Mouse (Mus musculus) ES-E14 (cell line): Measurements from ENCODE around the gene Rrnad1. TPM values are rescaled to one million over a fixed set of nuclear protein-coding genes. Genes with fewer than 3 reads are reported as not detected.

Source experiments
- DNase-seq: peaks from one replicate; pipeline ENCODE4 v3.0.0-alpha.2; 2013; ENCODE audit warnings: low read depth, low spot score
- H3K27ac ChIP-seq: 2 replicates; pipeline ENCODE4 v1.5.1; 2012; ENCODE audit warnings: low read depth, mild to moderate bottlenecking, low read length, moderate library complexity, mixed read lengths; ENCODE audit not compliant: poor library complexity, insufficient read depth, severe bottlenecking
- H3K36me3 ChIP-seq: 2 replicates; pipeline ENCODE4 v1.6.1; 2012; ENCODE audit warnings: mild to moderate bottlenecking, low read length, moderate library complexity, mixed read lengths; ENCODE audit not compliant: control insufficient read depth, poor library complexity, insufficient read depth, severe bottlenecking
- H3K4me1 ChIP-seq, 2 experiments: fragments of 150-350 bp in 1 of 2; sonication (generic) in 1 of 2; 2 replicates each; pipeline ENCODE4 v1.6.1; 2012; ENCODE audit warnings: low read length in 2 of 2, mild to moderate bottlenecking in 1 of 2, mixed read lengths in 1 of 2; ENCODE audit not compliant: control insufficient read depth in 2 of 2, insufficient read depth in 2 of 2, poor library complexity in 1 of 2
- H3K4me3 ChIP-seq, 2 experiments: fragments of 150-350 bp in 1 of 2; sonication (generic) in 1 of 2; 2 replicates each; pipeline ENCODE4 v1.5.1; 2012; ENCODE audit warnings: low read length in 2 of 2, low read depth in 1 of 2, mild to moderate bottlenecking in 1 of 2, mixed read lengths in 1 of 2; ENCODE audit not compliant: insufficient read depth in 1 of 2, poor library complexity in 1 of 2, severe bottlenecking in 1 of 2
- H3K9ac ChIP-seq: 2 replicates; pipeline ENCODE4 v1.6.1; 2012; ENCODE audit warnings: low read depth, mild to moderate bottlenecking, low read length, mixed read lengths; ENCODE audit not compliant: poor library complexity, insufficient read depth, severe bottlenecking
- H3K9me3 ChIP-seq: fragments of 150-350 bp; sonication (generic); 2 replicates; pipeline ENCODE4 v1.6.1; 2012; ENCODE audit warnings: low read depth, mild to moderate bottlenecking, low read length; ENCODE audit not compliant: control insufficient read depth, insufficient read depth
- CHD2 ChIP-seq: IDR thresholded peaks from 2 replicates; pipeline ENCODE4 v1.6.1; 2014; ENCODE audit warnings: mild to moderate bottlenecking, low read depth, low read length, inconsistent platforms
- HCFC1 ChIP-seq: IDR thresholded peaks from 2 replicates; pipeline ENCODE4 v1.6.1; 2012; ENCODE audit warnings: low read length, inconsistent platforms, borderline replicate concordance; ENCODE audit not compliant: insufficient read depth
- MAFK ChIP-seq: IDR thresholded peaks from 2 replicates; pipeline ENCODE4 v1.6.1; 2014; ENCODE audit warnings: mild to moderate bottlenecking, low read depth, low read length, inconsistent platforms; ENCODE audit not compliant: insufficient read depth
- ZC3H11A ChIP-seq: IDR thresholded peaks from 2 replicates; pipeline ENCODE4 v1.6.1; 2012; ENCODE audit warnings: low read depth, mild to moderate bottlenecking, inconsistent platforms, low read length, borderline replicate concordance
- ZNF384 ChIP-seq: IDR thresholded peaks from 2 replicates; pipeline ENCODE4 v1.6.1; 2012; ENCODE audit warnings: low read depth, low read length, inconsistent platforms
- in situ Hi-C, 2 experiments: fragments of 600-800 bp; cut with MboI; formaldehyde crosslinking; loops; one replicate each; pipeline ENCODE4 v1.15.1; 2025; ENCODE audit warnings: low sequenced_read_pairs in 2 of 2, inconsistent platforms in 1 of 2; ENCODE audit not compliant: unreplicated experiment in 2 of 2
- total RNA-seq: library from RNA; depleted of rRNA; stranded (reverse); fragments of 300-350 nt; gene quantifications from 2 replicates; pipeline ENCODE4 v1.2.3, GENCODE M21; 2012

The Rrnad1 gene
- total RNA-seq, 1 experiment: 22.0 TPM

DNA sequence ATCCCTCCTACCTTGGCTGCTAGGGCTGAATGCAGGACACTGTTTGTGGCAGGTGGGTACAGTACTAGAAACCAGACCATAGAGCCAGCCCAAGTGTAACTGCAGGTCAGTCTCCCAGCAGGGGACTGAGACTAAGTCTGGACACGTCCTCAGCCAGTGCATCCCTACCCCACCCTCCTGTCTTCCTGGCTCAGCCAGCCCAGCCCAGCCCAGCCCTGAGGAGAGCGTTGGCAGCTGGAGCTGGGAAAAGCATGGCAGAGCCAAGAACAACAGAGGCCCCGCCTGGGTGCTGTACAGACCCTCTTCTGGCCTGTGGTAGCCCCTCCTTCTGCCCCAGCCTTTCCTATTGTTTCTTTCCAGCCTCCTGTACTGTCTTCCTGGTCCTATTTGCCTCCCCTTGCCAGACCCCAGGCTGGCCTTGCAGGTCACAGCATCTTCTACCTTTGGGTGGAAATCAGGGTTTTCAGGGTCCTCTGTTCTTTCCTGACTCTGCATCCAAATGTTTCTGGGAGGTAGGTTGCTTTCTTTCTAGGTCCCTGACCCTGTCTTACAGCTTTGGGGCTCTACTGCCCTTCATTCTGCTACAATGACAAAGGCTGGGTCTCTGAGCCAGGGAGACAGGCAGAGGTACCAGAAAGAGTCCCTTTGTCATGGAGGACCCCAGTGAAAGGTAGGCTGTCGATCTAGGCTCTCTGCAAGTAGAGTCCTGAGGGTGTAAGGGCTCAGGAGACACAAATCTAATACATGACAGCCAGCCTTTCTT is 14.5 kb upstream of the Rrnad1 start:
- H3K9me3 ChIP-seq: no peaks in the 10 kb centered on the region
- TF ChIP-seq MAFK (no peak), HCFC1 (no peak), ZC3H11A (no peak), CHD2 (no peak), ZNF384 (no peak)
- no peak overlapping the region for H3K9ac ChIP-seq
- peaks cover 18% of the 10 kb centered on the region for H3K36me3 ChIP-seq
- in situ Hi-C loops: no loop called here
- no peak for DNase-seq
- no peak overlapping the region for H3K4me3 ChIP-seq
- H3K4me1 ChIP-seq: peaks cover 6 to 40% of the 10 kb centered on the region in 2 experiments
- no peak overlapping the region for H3K27ac ChIP-seq

GRCm38 (mm10) chr3:87943586-87943985 is 13.1 kb upstream of the Rrnad1 start:
- H3K4me3 ChIP-seq: no peak overlapping the region
- H3K27ac ChIP-seq: no peak overlapping the region
- DNase-seq: no peak
- H3K9me3 ChIP-seq: no peaks in the 10 kb centered on the region
- H3K36me3 ChIP-seq: peaks cover 30% of the 10 kb centered on the region
- no peak overlapping the region for H3K9ac ChIP-seq
- H3K4me1 ChIP-seq: peaks cover 3 to 29% of the 10 kb centered on the region in 2 experiments; a peak in 3 of 4 replicates
- TF ChIP-seq ZNF384: no peak
- no peak for TF ChIP-seq MAFK
- no peak for TF ChIP-seq ZC3H11A
- no peak for TF ChIP-seq CHD2
- no peak for TF ChIP-seq HCFC1
- in situ Hi-C loops: no loop called here

DNA sequence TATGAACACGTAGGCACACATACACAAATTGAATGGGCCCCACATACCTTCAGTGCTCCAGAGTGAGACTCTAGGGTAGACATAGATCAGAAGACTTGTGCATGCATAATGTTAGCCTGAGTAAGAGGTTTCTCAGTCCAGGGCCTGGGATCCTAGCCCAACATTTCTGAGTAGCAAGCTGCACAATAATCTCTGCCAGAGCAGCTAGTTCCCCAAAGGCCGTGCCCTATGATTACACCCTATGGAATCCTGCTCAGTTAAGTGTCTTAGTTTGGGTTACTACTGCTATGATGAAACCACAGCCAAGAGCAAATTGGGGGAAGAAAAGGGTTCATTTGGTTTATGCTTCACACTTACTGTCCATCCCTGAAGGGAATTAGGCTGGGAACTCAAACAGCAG is 12.0 kb upstream of the Rrnad1 start:
- H3K27ac ChIP-seq: no peak overlapping the region
- in situ Hi-C loops: no loop called here
- DNase-seq: no peak
- H3K4me1 ChIP-seq: peaks cover 3 to 25% of the 10 kb centered on the region in 2 experiments; a peak in 3 of 4 replicates
- no peak overlapping the region for H3K9ac ChIP-seq
- TF ChIP-seq MAFK (no peak), HCFC1 (no peak), ZNF384 (no peak), ZC3H11A (no peak), CHD2 (no peak)
- peaks cover 38% of the 10 kb centered on the region for H3K36me3 ChIP-seq
- H3K9me3 ChIP-seq: no peaks in the 10 kb centered on the region
- no peak overlapping the region for H3K4me3 ChIP-seq

DNA sequence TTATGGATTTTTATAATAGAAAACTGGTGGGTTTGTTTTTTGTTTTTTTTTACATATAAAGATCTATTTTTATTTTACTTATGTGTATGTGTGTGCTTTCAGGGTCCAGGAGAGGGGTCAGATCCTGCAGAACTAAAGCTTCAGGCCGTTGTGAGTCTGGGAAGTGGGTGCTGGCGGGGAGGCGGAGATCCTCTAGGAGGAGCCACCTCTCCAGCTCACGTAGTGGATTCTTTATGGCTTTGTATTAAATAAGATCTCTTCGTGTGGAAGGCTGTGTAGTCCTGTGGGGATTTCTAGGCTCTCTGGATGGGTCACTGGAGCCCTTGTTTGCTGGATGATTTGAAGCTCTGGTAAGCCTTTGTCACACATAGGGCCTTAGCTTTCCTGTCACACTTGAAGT is 10.1 kb upstream of the Rrnad1 start:
- in situ Hi-C loops: no loop called here
- H3K9ac ChIP-seq: no peak overlapping the region
- H3K4me3 ChIP-seq: no peak overlapping the region
- H3K9me3 ChIP-seq: no peaks in the 10 kb centered on the region
- H3K36me3 ChIP-seq: peaks cover 48% of the 10 kb centered on the region
- DNase-seq: no peak
- TF ChIP-seq ZNF384: no peak
- TF ChIP-seq ZC3H11A: no peak
- no peak for TF ChIP-seq CHD2
- TF ChIP-seq HCFC1: no peak
- no peak for TF ChIP-seq MAFK
- H3K4me1 ChIP-seq: peaks cover 0 to 13% of the 10 kb centered on the region in 2 experiments; a peak in 2 of 4 replicates
- H3K27ac ChIP-seq: no peak overlapping the region
